Mouse (Mus musculus) hindbrain, postnatal 0 days (tissue): Measurements from ENCODE around the gene Atrnl1. TPM values are rescaled to one million over a fixed set of nuclear protein-coding genes. Genes with fewer than 3 reads are reported as not detected.

Experiments
- ATAC-seq: fragments of 200-750 bp; cut with Nextera tagmentation; 2 replicates; pipeline ENCODE4 v1.8.0; 2017; ENCODE audit warnings: mild to moderate bottlenecking, moderate TSS enrichment, moderate library complexity
- DNase-seq: peaks from one replicate; pipeline ENCODE4 v3.0.0-alpha.2; 2015; ENCODE audit warnings: low spot score
- H3K27ac ChIP-seq: fragments of 300-500 bp; sonication (generic); 2 replicates; pipeline ENCODE4 v1.5.1; 2014; ENCODE audit warnings: mild to moderate bottlenecking
- H3K27me3 ChIP-seq: fragments of 300-500 bp; sonication (generic); 2 replicates; pipeline ENCODE4 v1.6.1; 2014; ENCODE audit warnings: low read length, mixed read lengths; ENCODE audit not compliant: insufficient read depth
- H3K36me3 ChIP-seq: fragments of 300-500 bp; sonication (generic); 2 replicates; pipeline ENCODE4 v1.6.1; 2014; ENCODE audit warnings: low read length, mixed read lengths; ENCODE audit not compliant: insufficient read depth
- H3K4me1 ChIP-seq: fragments of 300-500 bp; sonication (generic); 2 replicates; pipeline ENCODE4 v1.6.1; 2014; ENCODE audit warnings: antibody characterized with exemption, low read length, mixed read lengths; ENCODE audit not compliant: insufficient read depth
- H3K4me2 ChIP-seq: fragments of 300-500 bp; sonication (generic); 2 replicates; pipeline ENCODE4 v1.6.1; 2014; ENCODE audit warnings: low read depth, mild to moderate bottlenecking, low read length, moderate library complexity, mixed read lengths
- H3K4me3 ChIP-seq: fragments of 300-500 bp; sonication (generic); 2 replicates; pipeline ENCODE4 v1.5.1; 2014; ENCODE audit warnings: low read length
- H3K9ac ChIP-seq: fragments of 300-500 bp; sonication (generic); replicated peaks from 2 replicates; pipeline ENCODE4 v1.6.1; 2014; ENCODE audit warnings: mild to moderate bottlenecking, low read length, moderate library complexity, mixed read lengths
- H3K9me3 ChIP-seq: fragments of 300-500 bp; sonication (generic); 2 replicates; pipeline ENCODE4 v1.6.1; 2016; ENCODE audit warnings: low read length, mixed read lengths
- CTCF ChIP-seq: IDR thresholded peaks from 2 replicates; pipeline ENCODE4 v1.5.1; 2016; ENCODE audit warnings: antibody characterized with exemption, control low read depth, low read depth
- WGBS: fragments of 180-500 bp; shearing (Covaris S2); extraction: QIAGEN DNeasy Blood & Tissue Kit; methylation state at CpG from one replicate; pipeline ENCODE4 v1.1.7; 2014; 5-methylcytosine and 5-hydroxymethylcytosine counted together
- polyA plus RNA-seq: library from polyadenylated mRNA; unstranded; fragments of >200 nt; fragmentation: Nextera tagmentation; extraction: Ambion mirVana; gene quantifications from 2 replicates; pipeline ENCODE4 v1.2.1, GENCODE M21; 2015
- total RNA-seq: library from RNA; depleted of rRNA; stranded (reverse); fragments of >200 nt; gene quantifications from 2 replicates; pipeline ENCODE4 v1.2.3, GENCODE M21; 2014

Gene Atrnl1
- total and polyA plus RNA-seq, 2 experiments from 2014 or later: 4.4 to 46.0 TPM

GRCm38 (mm10) chr19:58125010-58125409, 514.2 kb downstream of the Atrnl1 start:
- H3K27ac ChIP-seq: no peak overlapping the region
- no peak for ATAC-seq

GRCm38 (mm10) chr19:58131896-58132295, 521.1 kb downstream of the Atrnl1 start:
- Histone ChIP-seq H3K4me3 (no peak overlapping the region), H3K36me3 (no peaks in the 10 kb centered on the region), H3K9me3 (no peaks in the 10 kb centered on the region), H3K27me3 (no peaks in the 10 kb centered on the region), H3K9ac (no peak overlapping the region), H3K4me2 (no peak overlapping the region), H3K4me1 (no peaks in the 10 kb centered on the region), H3K27ac (no peak overlapping the region)
- TF ChIP-seq CTCF: no peak
- DNase-seq: no peak
- no peak for ATAC-seq
- WGBS: 93% methylated on average over 9 of the region's 9 CpGs

More at GRCm38 (mm10) chr19:58125010-58125409, 514.2 kb downstream of the Atrnl1 start:
- WGBS: 79% methylated on average over 14 of the region's 14 CpGs
- no peak overlapping the region for H3K9ac ChIP-seq
- no peak overlapping the region for H3K4me2 ChIP-seq
- no peaks in the 10 kb centered on the region for H3K27me3 ChIP-seq
- no peak for DNase-seq
- no peaks in the 10 kb centered on the region for H3K36me3 ChIP-seq
- H3K9me3 ChIP-seq: no peaks in the 10 kb centered on the region
- no peaks in the 10 kb centered on the region for H3K4me1 ChIP-seq
- TF ChIP-seq CTCF: no peak
- no peak overlapping the region for H3K4me3 ChIP-seq

GRCm38 (mm10) chr19:58140191-58140784, 529.5 kb downstream of the Atrnl1 start:
- Histone ChIP-seq H3K36me3 (no peaks in the 10 kb centered on the region), H3K4me3 (no peak overlapping the region), H3K9me3 (no peaks in the 10 kb centered on the region), H3K4me1 (no peaks in the 10 kb centered on the region), H3K27me3 (no peaks in the 10 kb centered on the region), H3K4me2 (no peak overlapping the region), H3K27ac (no peak overlapping the region), H3K9ac (no peak overlapping the region)
- 32% methylated on average over 13 of the region's 13 CpGs for WGBS
- DNase-seq (peak; percentile 30), ATAC-seq (no peak; the same call in 1 of the 2 replicates)
- no peak for TF ChIP-seq CTCF

GRCm38 (mm10) chr19:58143853-58144454, 533.1 kb downstream of the Atrnl1 start:
- Histone ChIP-seq H3K27ac (no peak overlapping the region), H3K9ac (no peak overlapping the region), H3K36me3 (no peaks in the 10 kb centered on the region), H3K4me1 (no peaks in the 10 kb centered on the region), H3K4me3 (no peak overlapping the region), H3K4me2 (no peak overlapping the region), H3K27me3 (no peaks in the 10 kb centered on the region), H3K9me3 (no peaks in the 10 kb centered on the region)
- WGBS: 91% methylated on average over 7 of the region's 7 CpGs
- no peak for TF ChIP-seq CTCF
- DNase-seq (no peak), ATAC-seq (0 out of 2 replicates have a peak, but pooled peaks have one; percentile 29)

GRCm38 (mm10) chr19:58145521-58145920, 534.7 kb downstream of the Atrnl1 start:
- Histone ChIP-seq H3K4me3 (no peak overlapping the region), H3K27me3 (no peaks in the 10 kb centered on the region), H3K9ac (no peak overlapping the region), H3K27ac (no peak overlapping the region), H3K4me1 (no peaks in the 10 kb centered on the region), H3K4me2 (no peak overlapping the region), H3K36me3 (no peaks in the 10 kb centered on the region), H3K9me3 (no peaks in the 10 kb centered on the region)
- ATAC-seq (no peak), DNase-seq (peak; percentile 44)
- WGBS: 39% methylated on average over 9 of the region's 9 CpGs
- TF ChIP-seq CTCF: no peak

- 81% methylated on average over 7 of the region's 7 CpGs for WGBS
- no peak for ATAC-seq
- Histone ChIP-seq H3K9ac (no peak overlapping the region), H3K27ac (no peak overlapping the region), H3K4me3 (no peak overlapping the region), H3K9me3 (no peaks in the 10 kb centered on the region), H3K27me3 (no peaks in the 10 kb centered on the region), H3K36me3 (no peaks in the 10 kb centered on the region), H3K4me1 (no peaks in the 10 kb centered on the region), H3K4me2 (no peak overlapping the region)
- DNase-seq: no peak
- no peak for TF ChIP-seq CTCF
Measured at GRCm38 (mm10) chr19:58151257-58151656, 540.4 kb downstream of the Atrnl1 start.

GRCm38 (mm10) chr19:58161569-58161968, 550.7 kb downstream of the Atrnl1 start:
- 60% methylated on average over 9 of the region's 9 CpGs for WGBS
- Histone ChIP-seq H3K36me3 (no peaks in the 10 kb centered on the region), H3K4me3 (no peak overlapping the region), H3K27me3 (no peaks in the 10 kb centered on the region), H3K9me3 (no peaks in the 10 kb centered on the region), H3K4me1 (peaks cover 9% of the 10 kb centered on the region; the same call in 1 of the 2 replicates), H3K27ac (no peak overlapping the region), H3K9ac (no peak overlapping the region), H3K4me2 (no peak overlapping the region)
- ATAC-seq: no peak
- no peak for TF ChIP-seq CTCF
- DNase-seq: no peak
